Mouse (Mus musculus) small intestine, adult 2 months (tissue): ENCODE measurements around the gene Wiz. TPM values are rescaled to one million over a fixed set of nuclear protein-coding genes. Genes with fewer than 3 reads are reported as not detected.

Experiments used
- H3K27ac ChIP-seq: fragments of 200-500 bp; 2 replicates; pipeline ENCODE4 v1.5.1; 2012; ENCODE audit warnings: low read depth, low read length, control low read depth, inconsistent platforms; ENCODE audit not compliant: insufficient read depth
- H3K27me3 ChIP-seq: fragments of 200-500 bp; 2 replicates; pipeline ENCODE4 v1.6.1; 2012; ENCODE audit warnings: mild to moderate bottlenecking, moderate library complexity, low read length, inconsistent platforms; ENCODE audit not compliant: control insufficient read depth, insufficient read depth
- H3K36me3 ChIP-seq: fragments of 200-500 bp; 2 replicates; pipeline ENCODE4 v1.6.1; 2012; ENCODE audit warnings: mild to moderate bottlenecking, low read length, control low read depth, inconsistent platforms; ENCODE audit not compliant: control insufficient read depth, insufficient read depth
- H3K4me1 ChIP-seq: fragments of 200-500 bp; 2 replicates; pipeline ENCODE4 v1.6.1; 2012; ENCODE audit warnings: low read length, inconsistent platforms, mixed read lengths; ENCODE audit not compliant: control insufficient read depth, insufficient read depth, insufficient read length
- H3K4me3 ChIP-seq: fragments of 200-500 bp; 2 replicates; pipeline ENCODE4 v1.5.1; 2012; ENCODE audit warnings: low read depth, mild to moderate bottlenecking, control low read depth, inconsistent platforms, low read length, moderate library complexity
- CTCF ChIP-seq: fragments of 200-500 bp; IDR thresholded peaks from 2 replicates; pipeline ENCODE4 v1.5.1; 2012; ENCODE audit warnings: low read depth, mild to moderate bottlenecking, control low read depth, inconsistent platforms, low read length, moderate library complexity, mixed read lengths; ENCODE audit not compliant: insufficient replicate concordance, insufficient read length; ENCODE audit errors: extremely low read depth
- POLR2A ChIP-seq: fragments of 200-500 bp; IDR thresholded peaks from 2 replicates; pipeline ENCODE4 v1.6.1; 2012; ENCODE audit warnings: low read depth, mild to moderate bottlenecking, control low read depth, inconsistent platforms, low read length, moderate library complexity
- WGBS: fragments of 180-500 bp; shearing (Covaris S2); methylation state at CpG from one replicate; pipeline ENCODE4 v1.1.7; 2018; 5-methylcytosine and 5-hydroxymethylcytosine counted together
- polyA plus RNA-seq: library from polyadenylated mRNA; depleted of rRNA; stranded (reverse); fragments of >200 nt; gene quantifications from 2 replicates; pipeline ENCODE4 v1.2.3, GENCODE M21; 2012

Gene Wiz
- polyA plus RNA-seq, 1 experiment, result 26.1 TPM

DNA sequence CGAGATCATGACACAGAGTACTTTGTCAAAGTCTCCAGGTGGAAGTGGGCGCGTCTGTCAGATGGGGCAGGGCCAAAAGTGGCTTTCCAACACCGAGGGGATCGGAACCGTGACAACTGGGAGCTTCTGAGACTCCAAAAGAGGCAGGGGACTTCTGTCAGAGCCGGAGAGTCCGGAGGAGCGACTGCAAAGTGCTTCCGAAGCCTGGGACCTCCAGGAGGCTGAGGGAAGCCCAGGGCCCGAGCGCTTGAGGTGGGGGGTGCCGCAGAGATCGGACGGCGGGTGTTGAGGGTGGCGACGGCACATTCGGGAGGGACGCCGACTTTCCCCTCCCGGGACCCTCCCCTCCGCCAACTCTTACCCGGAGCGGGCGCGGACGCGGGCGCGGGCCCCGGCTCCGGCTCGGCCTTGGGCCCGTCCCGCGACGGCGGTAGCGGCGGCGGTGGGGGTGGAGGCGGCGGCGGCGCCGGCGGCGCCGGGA lies 25.4 kb downstream of the Wiz start:
- Histone ChIP-seq H3K36me3 (peaks cover 19% of the 10 kb centered on the region), H3K27ac (no peak overlapping the region), H3K4me1 (peaks cover 11% of the 10 kb centered on the region; the same call in 1 of the 2 replicates), H3K27me3 (no peaks in the 10 kb centered on the region), H3K4me3 (peak overlapping the region; percentile 79)
- TF ChIP-seq CTCF (no peak), POLR2A (no peak)
- under 1% methylated on average over 49 of the region's 50 CpGs for WGBS

DNA sequence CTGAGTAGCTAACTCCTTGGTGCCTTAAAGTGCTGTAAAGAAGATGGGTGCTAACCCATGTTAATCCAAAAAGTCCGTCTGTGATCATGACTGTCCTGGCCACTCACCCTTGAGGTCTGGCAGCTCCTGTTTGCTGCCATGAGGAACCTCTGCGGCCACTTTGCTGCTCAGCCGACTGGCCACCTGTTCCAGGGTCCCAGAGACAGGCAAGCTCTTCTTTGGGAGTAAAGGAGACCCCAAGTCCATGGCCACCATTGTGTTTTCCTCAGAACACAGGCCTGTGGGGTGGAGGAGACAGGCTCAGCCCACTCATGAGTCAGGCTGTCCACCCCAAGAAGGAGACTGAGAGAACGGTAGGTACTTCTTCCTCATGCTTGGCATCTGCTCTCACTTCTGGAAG lies 26.6 kb downstream of the Wiz start:
- H3K4me1 ChIP-seq, result peaks cover 11% of the 10 kb centered on the region; the same call in 1 of the 2 replicates
- no peaks in the 10 kb centered on the region for H3K27me3 ChIP-seq
- H3K36me3 ChIP-seq, result peaks cover 29% of the 10 kb centered on the region
- no peak for TF ChIP-seq CTCF
- WGBS, result 68% methylated on average over 4 of the region's 4 CpGs
- no peak overlapping the region for H3K4me3 ChIP-seq
- no peak overlapping the region for H3K27ac ChIP-seq

GRCm38 (mm10) chr17:32359928-32360327 lies 29.3 kb downstream of the Wiz start:
- Histone ChIP-seq H3K27ac (no peak overlapping the region), H3K4me1 (peaks cover 8% of the 10 kb centered on the region; the same call in 1 of the 2 replicates), H3K4me3 (no peak overlapping the region), H3K36me3 (peaks cover 54% of the 10 kb centered on the region), H3K27me3 (no peaks in the 10 kb centered on the region)
- 90% methylated on average over 18 of the region's 18 CpGs for WGBS
- TF ChIP-seq CTCF (no peak), POLR2A (no peak)

- 88% methylated on average over 6 of the region's 6 CpGs for WGBS
- H3K36me3 ChIP-seq, result peaks cover 62% of the 10 kb centered on the region
Measured at GRCm38 (mm10) chr17:32358943-32359340, 30.3 kb downstream of the Wiz start.

GRCm38 (mm10) chr17:32358192-32358942 lies 30.9 kb downstream of the Wiz start:
- peaks cover 62% of the 10 kb centered on the region for H3K36me3 ChIP-seq
- no peak overlapping the region for H3K27ac ChIP-seq
- H3K4me3 ChIP-seq, result no peak overlapping the region
- WGBS, result 90% methylated on average over 7 of the region's 7 CpGs
- no peaks in the 10 kb centered on the region for H3K27me3 ChIP-seq
- peaks cover 5% of the 10 kb centered on the region; the same call in 1 of the 2 replicates for H3K4me1 ChIP-seq
- no peak for TF ChIP-seq CTCF
- no peak for TF ChIP-seq POLR2A

More at GRCm38 (mm10) chr17:32358943-32359340, 30.3 kb downstream of the Wiz start:
- H3K4me3 ChIP-seq, result no peak overlapping the region
- peaks cover 5% of the 10 kb centered on the region; the same call in 1 of the 2 replicates for H3K4me1 ChIP-seq
- H3K27ac ChIP-seq, result no peak overlapping the region
- H3K27me3 ChIP-seq, result no peaks in the 10 kb centered on the region
- TF ChIP-seq CTCF, result no peak
- TF ChIP-seq POLR2A, result no peak

- Histone ChIP-seq H3K27me3 (no peaks in the 10 kb centered on the region), H3K27ac (no peak overlapping the region), H3K36me3 (peaks cover 62% of the 10 kb centered on the region), H3K4me3 (no peak overlapping the region), H3K4me1 (no peaks in the 10 kb centered on the region)
- WGBS, result 89% methylated on average over 24 of the region's 24 CpGs
- TF ChIP-seq CTCF (no peak), POLR2A (no peak)
Measured at GRCm38 (mm10) chr17:32356766-32357760, 32.2 kb downstream of the Wiz start.
